Mouse (Mus musculus) left cerebral cortex, adult 2 months (tissue): ENCODE results near the gene Lrrc32. TPM values are rescaled to one million over a fixed set of nuclear protein-coding genes. Genes with fewer than 3 reads are reported as not detected.

Experiments used
- DNase-seq, 2 experiments: peaks; one replicate each; pipeline ENCODE4 v3.0.0; 2021 to 2022; ENCODE audit warnings: low spot score in 2 of 2, mixed read lengths in 1 of 2; ENCODE audit errors: extremely low spot score in 1 of 2
- H3K27ac ChIP-seq: fragments of 200-600 bp; 2 replicates; pipeline ENCODE4 v1.8.1; 2022
- H3K4me3 ChIP-seq: fragments of 200-600 bp; 2 replicates; pipeline ENCODE4 v1.8.1; 2022
- CTCF ChIP-seq: fragments of 200-600 bp; IDR thresholded peaks from 2 replicates; pipeline ENCODE4 v1.8.1; 2022; ENCODE audit warnings: antibody characterized with exemption, mild to moderate bottlenecking, moderate library complexity
- intact Hi-C: fragments of 180-260 bp; cut with DNase I; formaldehyde crosslinking; loops from one replicate; pipeline ENCODE4 v1.15.1; 2025
- total RNA-seq, 2 experiments: library from RNA; stranded (reverse); gene quantifications; 2 replicates each; pipeline ENCODE4 v1.2.3; 2021

Gene Lrrc32
- total RNA-seq, 2 experiments from 2014 or later: 5.0 to 8.0 TPM

DNA sequence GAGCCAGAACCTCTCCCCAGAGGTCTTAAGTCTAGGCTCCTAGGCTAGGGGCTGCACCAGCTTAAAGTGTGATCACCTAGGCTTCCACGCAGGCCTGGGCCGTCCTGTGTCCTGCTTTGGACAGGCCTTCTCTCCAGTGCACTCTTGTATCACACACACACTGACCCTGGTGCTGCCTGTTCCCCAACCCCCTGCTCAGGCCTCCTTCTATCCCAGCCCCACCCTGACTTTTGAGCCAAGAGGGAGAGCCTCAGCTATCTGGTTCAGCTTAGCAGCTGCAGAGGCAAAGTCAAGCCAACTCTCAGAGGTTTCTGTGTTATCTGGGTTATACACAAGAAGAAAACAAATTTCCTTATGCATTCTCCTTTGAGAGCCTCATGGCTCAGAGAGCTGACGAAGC lies 11.4 kb downstream of the Lrrc32 start:
- DNase-seq: no peak
- intact Hi-C loops: no loop called here
- TF ChIP-seq CTCF: no peak

DNA sequence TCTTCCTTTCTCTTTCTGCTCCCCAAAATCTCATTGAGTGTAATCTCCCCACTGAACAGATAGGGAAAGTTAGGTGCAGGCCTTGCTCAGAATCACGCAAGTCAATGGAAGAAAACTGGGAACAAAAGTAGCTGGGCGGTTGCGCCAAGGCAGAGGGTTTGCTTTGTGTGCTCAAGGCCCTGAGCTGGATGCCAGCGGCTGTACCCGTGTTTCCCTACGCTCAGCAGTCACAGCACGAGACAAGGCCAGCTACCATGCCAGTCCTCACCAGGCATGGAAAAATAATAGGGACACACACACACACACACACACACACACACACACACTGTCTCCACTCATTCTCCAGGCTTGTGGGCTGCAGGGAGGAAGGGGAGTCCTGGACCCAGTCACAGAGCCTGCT lies 12.0 kb downstream of the Lrrc32 start:
- Histone ChIP-seq H3K4me3 (no peak overlapping the region), H3K27ac (no peak overlapping the region)
- no peak for DNase-seq
- TF ChIP-seq CTCF: no peak
- intact Hi-C loops: no loop called here

More for the DNA sequence above, 11.4 kb downstream of the Lrrc32 start:
- H3K27ac ChIP-seq: no peak overlapping the region
- H3K4me3 ChIP-seq: no peak overlapping the region

DNA sequence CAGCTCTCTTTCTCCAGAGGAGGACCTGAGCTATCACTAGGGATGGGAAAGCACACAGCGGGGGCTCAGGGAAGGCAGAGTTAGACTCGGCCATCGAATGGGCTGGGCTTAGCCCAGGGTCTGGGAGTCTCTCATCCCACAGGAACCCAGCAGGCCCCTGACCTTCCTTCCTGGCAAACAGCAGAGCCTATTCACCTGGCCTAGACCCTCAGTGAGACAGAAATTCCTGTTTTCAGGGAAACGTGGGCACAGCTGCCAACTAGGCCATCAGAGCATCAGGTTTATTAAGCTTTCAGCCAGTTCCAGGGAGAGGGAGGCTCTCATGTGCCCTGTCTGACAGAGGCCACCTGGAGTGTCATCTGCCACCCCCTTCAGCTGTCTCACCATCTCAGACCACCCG lies 13.8 kb downstream of the Lrrc32 start:
- Histone ChIP-seq H3K27ac (no peak overlapping the region), H3K4me3 (no peak overlapping the region)
- intact Hi-C loops: no loop called here
- no peak for TF ChIP-seq CTCF
- DNase-seq: no peak

DNA sequence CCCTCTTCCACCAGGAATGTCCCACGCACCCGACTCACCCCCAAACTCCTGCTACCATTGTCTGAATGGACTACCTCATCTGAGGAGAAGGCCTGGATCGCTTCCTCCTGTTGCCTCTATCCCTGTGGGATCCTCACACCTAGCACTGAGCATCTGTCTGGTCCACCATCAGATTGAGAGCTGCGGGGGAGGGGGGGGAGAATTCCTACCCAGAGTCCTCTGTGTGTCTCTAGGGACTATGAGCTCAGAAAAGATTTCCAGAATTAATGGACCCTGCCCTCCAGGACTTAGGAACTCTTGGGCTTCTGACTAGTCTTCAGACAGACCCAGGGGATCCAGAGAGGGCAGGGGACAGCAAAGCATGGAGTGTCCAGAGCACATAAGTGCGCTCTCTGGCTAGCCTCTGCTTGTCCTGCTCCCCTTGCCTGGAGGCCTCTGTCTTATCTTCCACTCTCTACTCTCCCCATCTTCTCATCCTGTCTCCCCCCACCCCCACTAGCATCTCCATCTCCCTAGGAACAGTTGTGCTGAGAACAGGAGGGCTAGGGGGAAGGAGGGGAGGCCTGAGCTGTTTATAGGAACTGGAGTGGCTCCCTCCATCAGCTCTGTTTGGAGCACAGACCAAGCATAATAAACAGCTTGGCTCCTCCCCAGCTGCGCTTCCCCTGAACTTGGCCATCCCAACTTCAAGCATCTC lies 15.0 kb downstream of the Lrrc32 start:
- no peak overlapping the region for H3K4me3 ChIP-seq
- DNase-seq: no peak
- no peak for TF ChIP-seq CTCF
- intact Hi-C loops: no loop called here
- H3K27ac ChIP-seq: no peak overlapping the region

DNA sequence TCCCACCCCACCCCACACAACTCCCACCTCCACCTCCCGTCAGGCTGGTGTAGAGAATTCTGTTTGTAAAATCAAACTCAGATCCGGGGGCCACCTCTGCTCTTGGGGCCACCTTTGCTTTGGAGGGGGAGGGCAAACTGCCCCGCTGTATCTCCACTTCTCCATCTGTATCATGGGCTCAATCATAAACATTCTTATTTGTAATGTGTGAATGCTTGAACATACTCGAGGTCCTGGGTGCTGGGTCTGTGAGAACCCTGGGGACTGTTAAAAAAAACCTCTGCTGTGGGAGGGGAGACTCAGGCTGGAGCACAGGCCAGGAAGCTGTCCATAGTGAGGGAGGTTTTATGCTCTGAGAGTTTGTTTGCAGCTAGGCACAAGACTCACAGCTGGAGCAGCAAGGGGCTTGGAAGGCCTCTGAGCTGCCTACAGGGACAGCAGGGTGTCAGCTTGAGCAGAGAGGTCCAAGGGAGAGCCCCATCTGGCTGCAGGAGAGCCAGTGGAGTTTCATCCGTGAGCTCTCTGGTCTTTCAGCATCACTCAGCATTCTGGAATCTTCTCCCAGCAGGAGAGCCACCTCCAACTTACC lies 15.7 kb downstream of the Lrrc32 start:
- peak overlapping the region; percentile 4; the same call in 1 of the 2 replicates for H3K27ac ChIP-seq
- TF ChIP-seq CTCF: no peak; the same call in 1 of the 2 replicates

DNA sequence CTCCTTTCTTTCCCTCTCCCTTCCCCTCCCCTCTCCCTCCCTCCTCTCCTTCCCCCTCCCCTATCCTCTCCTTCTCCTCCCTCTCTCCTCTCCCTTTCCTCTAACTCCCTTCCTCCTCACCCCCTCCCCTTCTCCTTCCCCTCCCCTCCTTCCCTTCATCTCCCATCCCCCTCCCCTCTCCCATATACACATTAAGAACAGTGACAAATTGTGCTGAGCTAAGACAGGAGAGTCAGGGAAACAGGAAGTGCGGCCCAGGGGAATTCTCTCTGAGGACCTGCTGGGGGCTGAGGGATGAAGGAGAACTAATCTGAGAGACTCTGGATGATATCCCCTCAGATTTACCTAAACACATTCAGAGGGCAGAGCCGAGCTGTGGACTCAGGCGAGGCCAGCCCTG lies 16.6 kb downstream of the Lrrc32 start:
- DNase-seq: no peak
- TF ChIP-seq CTCF: no peak
- Histone ChIP-seq H3K27ac (no peak overlapping the region), H3K4me3 (no peak overlapping the region)
- intact Hi-C loops: no loop called here

More for the DNA sequence above, 15.7 kb downstream of the Lrrc32 start:
- no peak overlapping the region for H3K4me3 ChIP-seq
- DNase-seq: no peak
- intact Hi-C loops: no loop called here

DNA sequence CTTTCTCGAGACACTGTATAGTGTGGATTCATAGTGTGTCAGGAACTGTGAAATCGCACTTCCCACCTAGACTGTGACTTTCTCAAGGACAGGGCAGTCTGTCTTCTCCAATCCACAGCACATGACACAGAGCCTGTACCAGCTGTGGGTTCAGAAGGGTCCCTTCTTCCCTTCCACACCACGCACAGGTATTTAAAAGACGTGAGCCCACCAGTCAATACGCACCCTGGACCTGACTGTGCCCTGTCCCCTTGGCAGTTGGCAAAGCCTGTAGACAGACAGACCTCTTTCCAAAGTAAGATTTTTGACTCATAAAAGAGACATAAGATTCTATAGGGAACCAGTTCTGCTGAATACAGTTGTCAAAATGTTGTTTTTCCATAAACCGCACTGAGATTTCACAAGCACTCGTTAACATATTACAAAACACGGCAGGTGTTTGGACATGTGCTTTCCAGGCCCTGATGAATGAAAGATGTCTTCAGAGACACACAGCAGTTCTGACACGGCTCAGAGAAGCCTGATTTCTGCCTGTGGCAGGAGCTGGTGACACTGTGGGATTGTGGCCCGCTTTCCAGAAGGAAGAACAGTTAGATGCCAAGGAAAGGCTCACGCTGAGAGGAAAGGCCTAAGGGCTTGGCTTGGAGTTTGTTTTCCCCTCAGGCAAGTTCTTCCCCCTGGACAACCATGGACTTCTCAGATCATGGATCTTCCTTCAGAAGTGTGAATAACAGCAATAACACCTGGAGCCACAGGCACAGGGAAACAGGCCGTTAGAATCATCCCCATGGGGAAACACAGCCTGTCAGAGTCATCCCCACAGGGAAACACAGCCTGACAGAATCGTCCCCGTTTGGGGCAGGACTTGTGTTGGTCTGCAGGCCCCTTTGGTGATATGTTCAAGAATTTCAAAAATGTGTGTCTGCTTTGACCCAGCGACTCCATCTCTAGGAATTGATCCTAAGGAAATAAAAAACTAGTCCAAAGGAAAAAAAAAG lies 22.2 kb downstream of the Lrrc32 start:
- DNase-seq: no peak
- intact Hi-C loops: no loop called here
- no peak overlapping the region for H3K4me3 ChIP-seq
- TF ChIP-seq CTCF: no peak
- no peak overlapping the region; the same call in 1 of the 2 replicates for H3K27ac ChIP-seq

DNA sequence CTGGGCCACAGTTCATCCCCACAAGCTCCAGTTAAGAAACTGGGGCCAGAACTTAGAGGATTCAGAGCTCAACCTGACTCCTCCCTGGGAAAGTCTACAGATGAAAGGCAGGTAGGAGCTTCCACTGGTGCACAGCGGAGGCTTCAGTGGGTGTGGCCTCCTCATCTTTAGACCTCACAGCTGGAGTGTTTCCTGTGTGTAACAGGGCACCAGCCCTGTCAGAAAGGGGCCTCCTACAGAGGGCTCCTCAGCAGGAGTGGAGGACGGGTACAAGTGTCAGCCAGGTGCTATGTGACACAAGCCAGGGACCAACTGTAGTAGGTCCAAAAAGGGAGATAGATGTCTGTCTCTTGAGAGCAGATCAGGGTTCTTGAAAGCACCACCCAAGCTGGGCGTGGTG lies 24.2 kb downstream of the Lrrc32 start:
- Histone ChIP-seq H3K27ac (no peak overlapping the region), H3K4me3 (no peak overlapping the region)
- no peak for TF ChIP-seq CTCF
- intact Hi-C loops: no loop called here
- no peak for DNase-seq

DNA sequence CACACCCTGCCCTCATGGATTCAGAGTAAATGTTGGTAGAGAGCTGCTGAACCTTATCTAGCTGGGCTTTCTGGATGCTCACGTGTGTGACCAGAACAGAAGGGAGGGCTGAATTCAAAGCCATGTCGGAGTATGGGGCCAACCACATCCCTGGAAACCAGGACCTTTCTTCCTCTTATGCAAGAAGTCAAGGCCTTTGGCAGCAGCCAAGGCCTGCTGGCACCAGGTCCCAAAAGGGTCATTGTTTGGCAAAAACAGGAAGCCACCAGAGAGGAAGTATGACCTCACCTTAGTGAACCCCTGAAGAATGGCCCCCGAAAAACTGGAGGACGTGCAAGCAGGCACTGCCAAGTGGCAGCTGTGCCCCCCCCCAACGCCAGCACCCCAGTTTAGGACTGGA lies 33.5 kb downstream of the Lrrc32 start:
- intact Hi-C loops: no loop called here
- no peak for DNase-seq
- H3K27ac ChIP-seq: no peak overlapping the region; the same call in 1 of the 2 replicates
- TF ChIP-seq CTCF: no peak
- H3K4me3 ChIP-seq: no peak overlapping the region

DNA sequence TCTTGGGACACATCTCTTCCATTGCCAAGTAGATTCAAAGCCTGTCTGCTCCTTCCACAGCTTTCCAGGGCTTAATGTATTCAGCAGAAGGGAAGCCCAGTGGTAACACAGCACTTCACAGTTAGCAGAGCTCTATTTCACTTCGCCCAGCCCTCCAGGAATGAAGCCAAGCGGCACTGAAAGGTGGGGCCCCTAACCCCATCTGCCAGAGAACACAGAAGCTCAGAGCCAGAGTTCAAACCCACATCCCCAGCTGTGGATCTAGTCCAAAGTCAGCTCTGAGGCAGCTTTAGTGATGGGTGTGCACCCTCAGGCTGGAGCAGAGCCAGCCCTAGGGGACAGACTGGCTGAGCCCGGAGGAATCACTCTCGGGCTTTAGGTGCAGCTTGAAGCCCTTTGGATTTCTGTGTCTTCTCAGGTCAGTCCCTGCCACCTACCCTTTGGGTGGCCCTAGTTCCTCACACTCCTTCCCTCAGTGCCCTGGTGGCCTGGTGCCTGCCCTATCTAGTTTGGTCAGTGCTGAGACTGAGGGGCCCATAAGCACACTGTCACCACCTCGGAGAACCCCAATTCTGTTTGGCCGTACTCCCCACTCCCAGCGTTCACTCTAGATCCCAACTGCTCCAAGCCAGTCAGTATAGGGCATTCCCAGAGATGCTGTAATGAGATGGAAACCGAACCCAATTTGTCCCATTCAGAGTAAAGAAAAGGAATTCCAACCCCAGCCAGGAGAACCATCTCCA lies 34.2 kb downstream of the Lrrc32 start:
- no peak overlapping the region for H3K4me3 ChIP-seq
- intact Hi-C loops: no loop called here
- TF ChIP-seq CTCF: no peak
- DNase-seq: no peak
- peak overlapping the region; percentile 44; the same call in 1 of the 2 replicates for H3K27ac ChIP-seq

DNA sequence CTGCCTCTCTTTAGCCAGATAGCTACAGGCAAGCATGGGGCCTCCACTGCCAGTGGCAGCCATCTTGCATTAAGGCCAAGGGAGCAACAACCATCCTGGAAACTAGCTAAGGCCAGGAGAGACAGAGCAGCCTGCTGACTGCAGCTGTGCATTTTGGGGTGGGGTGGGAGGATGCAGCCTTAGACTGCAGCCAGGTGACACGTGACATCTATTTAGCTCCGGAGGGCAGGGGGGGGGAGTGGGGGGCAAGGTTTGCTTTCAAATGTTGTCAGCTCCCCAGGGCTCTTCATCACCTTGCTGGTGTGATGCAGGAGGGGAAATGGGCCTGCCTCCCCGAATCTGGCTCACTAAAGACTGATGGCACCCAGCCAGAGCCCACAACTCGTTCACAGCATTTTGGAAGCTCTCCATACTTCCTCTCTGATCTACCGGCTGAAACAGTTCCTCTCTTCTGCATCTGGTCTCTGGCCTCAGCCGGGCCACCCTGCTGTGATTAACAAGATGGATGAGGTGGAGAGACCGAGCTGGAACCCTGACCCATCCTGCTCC lies 34.8 kb downstream of the Lrrc32 start:
- no peak for TF ChIP-seq CTCF
- intact Hi-C loops: no loop called here
- DNase-seq: no peak
- Histone ChIP-seq H3K4me3 (no peak overlapping the region), H3K27ac (no peak overlapping the region)
